Mouse (Mus musculus) G1E (cell line): ENCODE measurements at regions not wholly inside any gene's neighbourhood (a gene's known extent, or its start where the extent isn't known, plus 50 kb on each side); places are given as distances from the start of the nearest gene placed in this dataset.
"Not testable (repeated sequence)": the region's sequence is repeated elsewhere in the genome, so short reads cannot be mapped to it uniquely, and the experiment has no call there.

Experiments used
- CTCF ChIP-seq: IDR thresholded peaks from 2 replicates; pipeline ENCODE4 v1.5.1; 2012; ENCODE audit warnings: low read depth, low read length, inconsistent platforms, mixed read lengths
- TAL1 ChIP-seq: conservative IDR thresholded peaks from 2 replicates; pipeline ENCODE4 v1.6.1; 2012; ENCODE audit warnings: low read depth, low read length, inconsistent platforms, mixed read lengths

DNA sequence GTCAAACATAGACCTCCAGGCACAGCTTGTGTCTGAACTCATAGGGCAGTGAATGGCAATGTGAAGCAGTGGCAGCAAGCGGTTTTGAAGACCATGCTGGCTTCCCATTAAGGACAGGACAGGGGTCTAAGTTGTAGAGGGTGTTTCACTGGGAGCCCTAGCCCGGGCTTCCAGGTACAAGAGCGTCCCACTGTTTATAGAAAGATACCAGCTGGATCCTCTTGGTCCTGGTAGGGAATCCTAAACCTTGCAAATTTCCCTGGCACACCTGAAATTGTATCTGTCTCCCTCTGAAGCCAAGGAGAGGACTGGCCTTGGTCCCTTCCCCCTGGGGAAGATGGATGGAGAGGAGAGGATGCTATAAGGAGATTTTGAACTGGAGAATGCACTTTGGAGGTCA is 111.9 kb upstream of the Ywhaq start:
- TF ChIP-seq CTCF, TAL1: not testable (repeated sequence)
